ENCODE assay signal across 8 mouse cellular contexts in genomic region chr4:152026751-152027508, GRCm38 (mm10). TPM values are rescaled to one million over a fixed set of nuclear protein-coding genes. Genes with fewer than 3 reads are reported as not detected.
DNase-seq lines count a peak whose midpoint lies in the region; ATAC-seq lines count a peak whose summit lies in the region.

No protein-coding gene starts in this region.

- H3K4me1 ChIP-seq in brown adipose tissue, adult 24 weeks (ENCODE audit: control insufficient read depth, insufficient read depth, insufficient read length, low read length) = peaks cover 5% of the 10 kb centered on the region
- peaks cover 20 to 31% of the 10 kb centered on the region in 2 experiments for H3K4me1 ChIP-seq in heart, embryonic 14.5 days (ENCODE audit: control insufficient read depth in 2 of 2, insufficient read depth in 2 of 2, low read length in 2 of 2)
- H3K4me1 ChIP-seq in midbrain, embryonic 15.5 days = peaks cover 57% of the 10 kb centered on the region

- H3K36me3 ChIP-seq in heart, embryonic 14.5 days (ENCODE audit: control insufficient read depth, insufficient read depth, low read length) = peaks cover 33% of the 10 kb centered on the region
- peaks cover 9% of the 10 kb centered on the region; the same call in 1 of the 2 replicates for H3K36me3 ChIP-seq in midbrain, embryonic 15.5 days (replicated peaks)

- peak overlapping the region; percentile 85 for H3K4me3 ChIP-seq in brown adipose tissue, adult 24 weeks (ENCODE audit: insufficient read depth, low read depth, low read length)
- peak overlapping the region; percentile 65 to 68 for H3K4me3 ChIP-seq in heart, embryonic 14.5 days (ENCODE audit: control insufficient read depth in 1 of 2, insufficient read depth in 1 of 2, low read depth in 1 of 2, low read length in 2 of 2)
- peak overlapping the region; percentile 70 for H3K4me3 ChIP-seq in midbrain, embryonic 15.5 days

- peak overlapping the region; percentile 44; the same call in 1 of the 2 replicates for H3K27ac ChIP-seq in brown adipose tissue, adult 24 weeks (replicated peaks; ENCODE audit: low read depth, low read length)
- H3K27ac ChIP-seq in heart, embryonic 14.5 days (replicated peaks in 1 of 2; ENCODE audit: control insufficient read depth in 1 of 2, insufficient read depth in 1 of 2, low read depth in 2 of 2, low read length in 2 of 2) = peak overlapping the region; percentile 20 to 71; a peak in 3 of 4 replicates
- H3K27ac ChIP-seq in midbrain, embryonic 15.5 days = peak overlapping the region; percentile 76

- ATAC-seq in heart, embryonic 14.5 days (ENCODE audit: insufficient number of reproducible peaks, insufficient read depth, low FRiP score, low read depth) = peak; percentile 44
- peak; percentile 78 for ATAC-seq in midbrain, embryonic 15.5 days (replicated peaks)

- peak overlapping the region; percentile 83 for H3K9ac ChIP-seq in heart, embryonic 14.5 days (ENCODE audit: low read length)
- peak overlapping the region; percentile 72 for H3K9ac ChIP-seq in midbrain, embryonic 15.5 days

- H3K9me3 ChIP-seq in heart, embryonic 14.5 days (ENCODE audit: control insufficient read depth, low read length) = no peaks in the 10 kb centered on the region
- no peaks in the 10 kb centered on the region for H3K9me3 ChIP-seq in midbrain, embryonic 15.5 days

- DNase-seq in left cerebral cortex, postnatal 4 days = peak; percentile 20
- DNase-seq in left cerebral cortex, postnatal 25 days (ENCODE audit: low spot score in 2 of 2) = no peak
- DNase-seq in liver = peak; percentile 68
- no peak for DNase-seq in layer of hippocampus, adult 9-11 months
- no peak for DNase-seq in layer of hippocampus, adult 11-12 months (ENCODE audit: low spot score)

- H3K4me2 ChIP-seq in heart, embryonic 14.5 days (ENCODE audit: low read length) = peak overlapping the region; percentile 92
- H3K4me2 ChIP-seq in midbrain, embryonic 15.5 days = peak overlapping the region; percentile 80

- intact Hi-C loops in left cerebral cortex, postnatal 4 days (cut with DNase I) = loop anchor here (5.0 kb wide), 1 partner anchor 45 kb away; no protein-coding TSS in a partner anchor
- intact Hi-C loops in left cerebral cortex, postnatal 25 days (cut with DNase I) = loop anchor here (2.0 to 5.0 kb wide), 2 partner anchors 18 to 45 kb away; partner anchors contain the start of gene Klhl21

- 3% methylated on average over 41 of the region's 41 CpGs for WGBS in heart, embryonic 14.5 days
- 2% methylated on average over 31 of the region's 41 CpGs for WGBS in midbrain, embryonic 15.5 days

- 0 out of 2 replicates have a peak, but pooled peaks cover 4% of the 10 kb centered on the region for H3K27me3 ChIP-seq in heart, embryonic 14.5 days (ENCODE audit: control insufficient read depth, insufficient read depth, low read length)
- H3K27me3 ChIP-seq in midbrain, embryonic 15.5 days (replicated peaks) = 0 out of 2 replicates have a peak, but pooled peaks cover 3% of the 10 kb centered on the region

RNA-seq across cellular contexts. Expression of gene Zbtb48, which starts 0.5 kb away (rescaled TPM):
- total RNA-seq in left cerebral cortex, postnatal 4 days (2021) = 10 to 100 TPM; 17.4 to 17.6 TPM
- total RNA-seq in left cerebral cortex, postnatal 25 days (2021) = 10 to 100 TPM; 13.6 to 15.5 TPM
- 1.8 and 3.2 TPM in 2 replicates for polyA plus RNA-seq in brown adipose tissue, adult 24 weeks (2012; ENCODE audit: insufficient read depth, insufficient read length, missing spikeins)
- polyA plus RNA-seq in heart, embryonic 14.5 days (2014; fragmentation: Nextera tagmentation; extraction: Ambion mirVana) = 11.5 and 15.8 TPM in 2 replicates
- polyA plus RNA-seq in midbrain, embryonic 15.5 days (2015; fragmentation: Nextera tagmentation; extraction: Ambion mirVana) = 22.1 and 23.9 TPM in 2 replicates

RNA-seq across cellular contexts. Expression of gene Tas1r1, which starts 11.4 kb away (rescaled TPM):
- total RNA-seq in left cerebral cortex, postnatal 4 days (2021) = under 1 TPM; 0.56 to 0.83 TPM
- total RNA-seq in left cerebral cortex, postnatal 25 days (2021) = under 1 TPM; 0.37 to 0.76 TPM
- polyA plus RNA-seq in brown adipose tissue, adult 24 weeks (2012; ENCODE audit: insufficient read depth, insufficient read length, missing spikeins) = not detected in 2 replicates
- 0.09 and 0.20 TPM in 2 replicates for polyA plus RNA-seq in heart, embryonic 14.5 days (2014; fragmentation: Nextera tagmentation; extraction: Ambion mirVana)
- 1.5 and 1.6 TPM in 2 replicates for polyA plus RNA-seq in midbrain, embryonic 15.5 days (2015; fragmentation: Nextera tagmentation; extraction: Ambion mirVana)

RNA-seq across cellular contexts. Expression of gene Nol9, which starts 12.2 kb away (rescaled TPM):
- total RNA-seq in left cerebral cortex, postnatal 4 days (2021) = 10 to 100 TPM; 32.0 to 33.1 TPM
- total RNA-seq in left cerebral cortex, postnatal 25 days (2021) = 10 to 100 TPM; 16.5 to 18.8 TPM
- 5.0 and 5.3 TPM in 2 replicates for polyA plus RNA-seq in brown adipose tissue, adult 24 weeks (2012; ENCODE audit: insufficient read depth, insufficient read length, missing spikeins)
- 16.2 and 16.8 TPM in 2 replicates for polyA plus RNA-seq in heart, embryonic 14.5 days (2014; fragmentation: Nextera tagmentation; extraction: Ambion mirVana)
- polyA plus RNA-seq in midbrain, embryonic 15.5 days (2015; fragmentation: Nextera tagmentation; extraction: Ambion mirVana) = 25.4 and 27.4 TPM in 2 replicates

RNA-seq across cellular contexts. Expression of gene Klhl21, which starts 18.3 kb away (rescaled TPM):
- 1 to 10 TPM; 6.6 to 7.1 TPM for total RNA-seq in left cerebral cortex, postnatal 4 days (2021)
- total RNA-seq in left cerebral cortex, postnatal 25 days (2021) = 10 to 100 TPM; 13.5 to 16.4 TPM
- polyA plus RNA-seq in brown adipose tissue, adult 24 weeks (2012; ENCODE audit: insufficient read depth, insufficient read length, missing spikeins) = 6.7 and 9.6 TPM in 2 replicates
- 17.8 and 19.3 TPM in 2 replicates for polyA plus RNA-seq in heart, embryonic 14.5 days (2014; fragmentation: Nextera tagmentation; extraction: Ambion mirVana)
- polyA plus RNA-seq in midbrain, embryonic 15.5 days (2015; fragmentation: Nextera tagmentation; extraction: Ambion mirVana) = 3.6 and 4.0 TPM in 2 replicates

RNA-seq across cellular contexts. Expression of gene Phf13, which starts 30.9 kb away (rescaled TPM):
- 10 to 100 TPM; 20.6 to 21.2 TPM for total RNA-seq in left cerebral cortex, postnatal 4 days (2021)
- total RNA-seq in left cerebral cortex, postnatal 25 days (2021) = 10 to 100 TPM; 13.1 to 13.9 TPM
- polyA plus RNA-seq in brown adipose tissue, adult 24 weeks (2012; ENCODE audit: insufficient read depth, insufficient read length, missing spikeins) = 2.1 and 4.2 TPM in 2 replicates
- polyA plus RNA-seq in heart, embryonic 14.5 days (2014; fragmentation: Nextera tagmentation; extraction: Ambion mirVana) = 14.6 and 14.8 TPM in 2 replicates
- 22.5 and 22.7 TPM in 2 replicates for polyA plus RNA-seq in midbrain, embryonic 15.5 days (2015; fragmentation: Nextera tagmentation; extraction: Ambion mirVana)

Comparison
In these comparisons a context has a peak if more than half of its experiments do, and no peak if none do; other contexts are left out.
1. DNase-seq: peak in left cerebral cortex, postnatal 4 days (single experiment) and liver (single experiment); none in left cerebral cortex, postnatal 25 days (0 of 2), layer of hippocampus, adult 9-11 months (single experiment) and layer of hippocampus, adult 11-12 months (single experiment).
2. Peak in every context shown above with its lines, with median percentiles within 50 percentile points of each other: H3K27ac ChIP-seq and H3K4me3 ChIP-seq.